Mouse (Mus musculus) adrenal gland, adult 18-20 months (tissue): ENCODE measurements around the gene Sstr4. TPM values are rescaled to one million over a fixed set of nuclear protein-coding genes. Genes with fewer than 3 reads are reported as not detected.
A peak's percentile ranks its signal among the peaks of the same experiment; 100 is the strongest.

Experiments used
- DNase-seq, 2 experiments: peaks; one replicate each; pipeline ENCODE4 v3.0.0; 2021 to 2022; ENCODE audit warnings: low spot score in 2 of 2
- total RNA-seq, 2 experiments: library from RNA; stranded (reverse); gene quantifications; 1 replicate in 1 of 2; 2 replicates in 1 of 2; pipeline ENCODE4 v1.2.3; 2021

The Sstr4 gene
- total RNA-seq, 2 experiments from 2014 or later: 0.35 TPM; not detected in 1

GRCm38 (mm10) chr2:148393149-148393548 is 2.0 kb upstream of the Sstr4 start:
- DNase-seq: no peak

- DNase-seq: no peak
Observed at GRCm38 (mm10) chr2:148393846-148394245, 1.3 kb upstream of the Sstr4 start.

GRCm38 (mm10) chr2:148396209-148396608 is 1.1 kb downstream of the Sstr4 start:
- DNase-seq: no peak

GRCm38 (mm10) chr2:148397015-148397783 is 2.1 kb downstream of the Sstr4 start:
- DNase-seq: no peak

GRCm38 (mm10) chr2:148397784-148398100 is 2.6 kb downstream of the Sstr4 start:
- peak in 1 of 2 experiments; percentile 31 for DNase-seq

GRCm38 (mm10) chr2:148398901-148399685 is 3.9 kb downstream of the Sstr4 start:
- DNase-seq: no peak

- DNase-seq: no peak
Observed at GRCm38 (mm10) chr2:148402227-148402626, 7.1 kb downstream of the Sstr4 start.

GRCm38 (mm10) chr2:148404906-148405305 is 9.8 kb downstream of the Sstr4 start:
- no peak for DNase-seq

GRCm38 (mm10) chr2:148406160-148406970 is 11.2 kb downstream of the Sstr4 start:
- peak; percentile 7 to 35 for DNase-seq

GRCm38 (mm10) chr2:148406971-148407869 is 12.1 kb downstream of the Sstr4 start:
- DNase-seq: peak; percentile 33 to 47

- DNase-seq: peak; percentile 57 to 59
Observed at GRCm38 (mm10) chr2:148407870-148408760, 13.0 kb downstream of the Sstr4 start, which contains the start of gene Thbd. Thbd (minus strand) TSS chr2:148408188.

GRCm38 (mm10) chr2:148408761-148409120 is 13.6 kb downstream of the Sstr4 start:
- no peak for DNase-seq

GRCm38 (mm10) chr2:148409141-148409540 is 14.0 kb downstream of the Sstr4 start:
- peak; percentile 80 to 85 for DNase-seq

- DNase-seq: no peak
Observed at GRCm38 (mm10) chr2:148409821-148410220, 14.7 kb downstream of the Sstr4 start.

- no peak for DNase-seq
Observed at GRCm38 (mm10) chr2:148419151-148419550, 24.0 kb downstream of the Sstr4 start.

- no peak for DNase-seq
Observed at GRCm38 (mm10) chr2:148419776-148420175, 24.6 kb downstream of the Sstr4 start.

GRCm38 (mm10) chr2:148421112-148421511 is 26.0 kb downstream of the Sstr4 start:
- no peak for DNase-seq

GRCm38 (mm10) chr2:148421706-148422105 is 26.6 kb downstream of the Sstr4 start:
- DNase-seq: no peak

- no peak for DNase-seq
Observed at GRCm38 (mm10) chr2:148425709-148426382, 30.7 kb downstream of the Sstr4 start.
